In the genomic region with DNA sequence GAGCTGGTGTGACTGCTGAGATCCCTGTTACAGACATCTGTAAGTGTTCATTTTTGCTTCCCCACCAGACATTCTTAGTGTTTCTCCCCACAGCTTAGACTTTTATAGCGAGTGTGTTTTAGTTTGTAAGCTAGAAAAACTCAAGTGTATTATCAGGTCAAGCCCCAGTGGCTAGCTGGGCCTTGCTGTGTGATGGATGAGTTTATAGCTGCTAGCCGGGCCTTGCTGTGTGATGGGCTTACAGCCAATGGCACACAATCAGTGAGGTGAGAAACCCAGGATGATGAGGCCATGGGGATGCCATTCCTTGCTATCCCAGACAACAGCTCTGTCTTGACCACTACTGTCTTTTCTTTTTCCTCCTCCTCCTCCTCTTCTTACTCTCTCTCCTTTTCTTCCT, we compare ENCODE assay signal across 31 mouse cellular contexts.
"Had no signal": no experiment of that assay in that cellular context is flagged by ENCODE, and none has a peak within 500 bp of the region (broad histone marks: within the 10 kb centered on the region; RNA-seq: fewer than 3 reads in every experiment).

No protein-coding gene starts in this region.

- H3K4me3 ChIP-seq: left cerebral cortex, adult 2 months; limb, embryonic 12.5 days; limb, embryonic 15.5 days; liver, embryonic 12.5 days; liver, embryonic 13.5 days; liver, embryonic 15.5 days; lung, embryonic 15.5 days; megakaryocyte, embryonic 14.5 days; midbrain, embryonic 10.5 days; midbrain, embryonic 12.5 days; midbrain, embryonic 13.5 days; midbrain, embryonic 15.5 days; myocyte; neural tube, embryonic 12.5 days had no signal

- DNase-seq: left cerebral cortex, postnatal 4 days; liver; liver, embryonic 13.5 days; liver, postnatal 0 days; lung, adult 18-20 months; lung, adult 2 months; lung, embryonic 14.5 days; lung, postnatal 10 days; lung, postnatal 14 days; lung, postnatal 36 days; lung, postnatal 4 days; midbrain, embryonic 14.5 days had no signal

- H3K4me2 ChIP-seq: limb, embryonic 12.5 days; limb, embryonic 15.5 days; liver, embryonic 11.5 days; liver, embryonic 12.5 days; liver, embryonic 13.5 days; liver, embryonic 15.5 days; lung, embryonic 14.5 days; lung, embryonic 15.5 days; midbrain, embryonic 11.5 days; midbrain, embryonic 12.5 days; midbrain, embryonic 13.5 days; midbrain, embryonic 15.5 days; neural tube, embryonic 12.5 days had no signal

- ATAC-seq: liver, embryonic 12.5 days; liver, postnatal 0 days; lung, postnatal 0 days; midbrain, embryonic 13.5 days; midbrain, embryonic 15.5 days; midbrain, embryonic 16.5 days had no signal

- H3K36me3 ChIP-seq: limb, embryonic 12.5 days; limb, embryonic 15.5 days; liver, embryonic 12.5 days; liver, embryonic 13.5 days; liver, embryonic 15.5 days; lung, embryonic 15.5 days; midbrain, embryonic 10.5 days; midbrain, embryonic 12.5 days; midbrain, embryonic 13.5 days; midbrain, embryonic 15.5 days; neural tube, embryonic 12.5 days had no signal

- H3K9me3 ChIP-seq: limb, embryonic 12.5 days; limb, embryonic 15.5 days; liver, embryonic 12.5 days; liver, embryonic 13.5 days; liver, embryonic 15.5 days; lung, embryonic 15.5 days; megakaryocyte, embryonic 14.5 days; midbrain, embryonic 10.5 days; midbrain, embryonic 12.5 days; midbrain, embryonic 13.5 days; midbrain, embryonic 15.5 days; neural tube, embryonic 12.5 days had no signal

- H3K27me3 ChIP-seq: limb, embryonic 12.5 days; limb, embryonic 15.5 days; liver, embryonic 12.5 days; liver, embryonic 13.5 days; liver, embryonic 15.5 days; lung, embryonic 15.5 days; megakaryocyte, embryonic 14.5 days; midbrain, embryonic 12.5 days; midbrain, embryonic 13.5 days; midbrain, embryonic 15.5 days; neural tube, embryonic 12.5 days had no signal

- H3K4me1 ChIP-seq: limb, embryonic 12.5 days; limb, embryonic 15.5 days; liver, embryonic 12.5 days; liver, embryonic 13.5 days; liver, embryonic 15.5 days; lung, embryonic 15.5 days; megakaryocyte, embryonic 14.5 days; midbrain, embryonic 10.5 days; midbrain, embryonic 12.5 days; midbrain, embryonic 13.5 days; midbrain, embryonic 15.5 days; neural tube, embryonic 12.5 days had no signal

- H3K9ac ChIP-seq: limb, embryonic 12.5 days; limb, embryonic 15.5 days; liver, embryonic 12.5 days; liver, embryonic 13.5 days; liver, embryonic 14.5 days; liver, embryonic 15.5 days; liver, postnatal 0 days; lung, embryonic 14.5 days; lung, embryonic 15.5 days; midbrain, embryonic 12.5 days; midbrain, embryonic 13.5 days; midbrain, embryonic 15.5 days; neural tube, embryonic 12.5 days had no signal

- H3K27ac ChIP-seq: left cerebral cortex, adult 2 months; limb, embryonic 12.5 days; limb, embryonic 15.5 days; liver, embryonic 12.5 days; liver, embryonic 13.5 days; liver, embryonic 14.5 days; liver, embryonic 15.5 days; lung, embryonic 15.5 days; macrophage; midbrain, embryonic 10.5 days; midbrain, embryonic 12.5 days; midbrain, embryonic 13.5 days; midbrain, embryonic 15.5 days; neural tube, embryonic 12.5 days had no signal
